Mouse (Mus musculus) layer of hippocampus, postnatal 36 days (tissue): ENCODE measurements around the gene Drg1. TPM values are rescaled to one million over a fixed set of nuclear protein-coding genes. Genes with fewer than 3 reads are reported as not detected.
A peak's percentile ranks its signal among the peaks of the same experiment; 100 is the strongest.

ENCODE experiments used
- DNase-seq, 2 experiments: peaks; one replicate each; pipeline ENCODE4 v3.0.0; 2022
- total RNA-seq, 2 experiments: library from RNA; stranded (reverse); gene quantifications; 2 replicates each; pipeline ENCODE4 v1.2.3; 2021

Drg1 gene
- total RNA-seq, 2 experiments from 2014 or later = 96.5 to 101 TPM

DNA sequence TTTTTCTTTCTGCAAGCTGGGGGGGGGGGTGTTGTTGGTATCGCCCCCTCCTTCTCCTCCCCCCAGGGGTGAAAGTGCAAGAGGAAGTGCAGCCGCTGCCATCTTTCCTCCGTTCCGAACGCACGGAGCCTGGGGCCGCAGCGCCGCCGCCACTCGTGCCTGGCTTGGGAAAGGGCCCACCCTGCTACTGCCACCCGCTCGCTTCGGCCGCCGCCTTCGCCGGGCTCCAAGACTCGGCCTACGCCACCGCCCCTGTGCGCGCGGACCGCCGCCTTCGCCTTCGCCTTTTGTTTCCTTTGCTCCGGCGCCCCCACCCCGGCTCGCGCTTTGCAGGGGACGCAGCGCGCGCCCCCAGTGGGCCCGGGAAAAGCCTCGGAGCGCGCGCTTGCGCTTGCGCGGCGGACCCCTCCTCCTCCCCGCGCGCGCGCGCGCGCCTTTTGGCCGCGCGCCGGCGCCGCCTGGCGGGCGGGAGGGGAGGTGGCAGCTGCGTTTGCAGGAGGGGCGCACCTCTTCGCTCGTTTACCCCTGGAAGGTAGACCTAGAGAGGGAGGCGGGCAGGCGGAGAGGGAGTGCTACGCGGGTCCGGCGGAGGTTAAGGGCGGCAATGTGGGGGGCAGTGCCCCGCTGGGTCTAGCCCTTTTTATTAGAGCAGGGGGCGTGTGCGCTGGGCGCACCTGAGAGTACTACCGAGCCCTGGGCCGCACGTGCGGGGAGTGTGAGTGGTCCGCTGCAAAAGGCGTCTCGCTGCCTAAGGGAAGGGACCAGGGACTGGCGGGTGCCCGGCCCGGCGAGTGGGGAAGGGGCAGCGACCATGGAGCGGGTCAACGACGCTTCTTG lies 23.8 kb upstream of the Drg1 start:
- peak; percentile 88 to 90 for DNase-seq

DNA sequence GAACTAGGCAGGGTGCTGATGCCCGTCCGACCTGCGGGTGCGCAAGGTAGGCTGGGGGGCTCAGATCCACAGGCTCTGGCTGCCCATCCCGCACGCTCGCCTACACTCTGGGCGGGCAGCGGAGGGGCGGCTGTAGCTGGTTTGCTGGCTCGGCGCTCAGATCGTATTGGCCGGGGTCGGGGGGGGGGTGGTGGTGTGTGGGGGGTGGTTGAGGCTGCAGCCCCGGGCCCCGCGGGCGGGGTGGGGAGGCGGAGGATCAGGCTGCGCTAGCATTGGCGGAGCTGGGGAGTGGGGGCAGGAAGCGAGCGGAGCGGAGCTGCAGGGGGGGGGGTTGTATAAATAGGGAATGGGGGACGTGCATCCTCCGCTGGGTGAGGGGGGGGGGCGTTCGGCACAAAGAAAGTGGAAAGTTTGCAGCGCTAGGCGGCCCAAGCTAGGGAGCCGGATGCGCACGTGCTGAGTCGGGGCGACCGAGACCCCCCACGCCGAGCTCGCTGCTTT lies 23.1 kb upstream of the Drg1 start:
- DNase-seq = peak in 1 of 2 experiments; percentile 69

DNA sequence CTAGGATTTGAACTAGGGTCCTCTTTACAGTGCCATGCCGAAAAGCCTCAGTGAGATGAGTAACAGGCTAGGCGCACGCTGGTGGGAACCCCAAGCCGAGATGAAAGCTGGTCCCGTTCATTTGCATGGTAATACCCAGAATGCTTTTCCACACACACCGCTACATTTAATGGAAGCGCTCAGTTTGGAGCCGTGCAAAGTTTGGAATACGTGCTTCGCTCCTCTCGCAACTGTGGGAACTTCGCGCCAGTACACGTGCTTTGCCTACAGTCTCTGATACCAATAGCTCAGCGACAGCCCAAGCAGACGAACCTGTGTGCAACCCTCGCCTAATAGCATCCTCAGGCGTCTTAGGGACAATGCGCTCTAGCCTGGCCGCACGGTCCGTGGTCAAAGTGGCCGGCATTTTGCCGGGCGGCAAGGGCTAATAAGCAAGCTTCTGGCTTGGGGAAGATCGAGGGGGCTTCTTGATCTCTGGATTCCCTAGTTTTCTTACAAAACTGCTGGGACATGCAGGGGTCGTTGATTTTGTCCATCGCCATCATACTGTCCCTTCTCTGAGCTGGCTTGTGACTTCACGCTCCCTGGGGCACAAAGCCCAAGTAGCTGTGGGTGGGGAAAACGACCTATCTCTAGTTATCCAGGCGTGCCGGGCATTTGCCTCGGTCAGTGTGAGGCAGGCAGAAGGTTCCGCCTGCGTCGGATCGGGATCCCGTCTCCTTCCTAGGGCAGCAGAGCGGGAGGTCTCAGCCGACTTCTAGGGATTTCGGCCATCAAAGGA lies 22.5 kb upstream of the Drg1 start, which contains the start of gene Patz1:
Gene Patz1, plus strand, starts transcription at position 354 of the 781 bp plus-strand sequence.
- no peak for DNase-seq

DNA sequence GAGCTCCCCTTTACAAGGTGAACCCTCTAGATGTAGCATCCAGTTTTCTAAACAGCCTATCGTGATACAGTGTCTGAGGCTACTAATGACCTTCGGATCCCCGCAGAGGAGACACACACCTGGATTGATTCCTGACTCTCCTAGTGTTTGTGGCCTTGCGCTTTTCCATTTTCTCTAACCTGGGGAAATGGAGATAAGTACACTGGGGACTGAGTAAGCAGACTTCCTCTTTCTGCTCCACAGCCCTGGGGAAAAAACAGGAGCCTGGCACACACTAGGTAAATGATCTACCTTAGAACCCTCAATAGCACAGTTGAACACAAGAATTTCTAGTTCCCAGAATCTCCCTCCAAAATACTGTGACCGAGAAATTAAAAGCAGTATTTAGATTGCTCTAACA lies 21.7 kb upstream of the Drg1 start:
- no peak for DNase-seq

DNA sequence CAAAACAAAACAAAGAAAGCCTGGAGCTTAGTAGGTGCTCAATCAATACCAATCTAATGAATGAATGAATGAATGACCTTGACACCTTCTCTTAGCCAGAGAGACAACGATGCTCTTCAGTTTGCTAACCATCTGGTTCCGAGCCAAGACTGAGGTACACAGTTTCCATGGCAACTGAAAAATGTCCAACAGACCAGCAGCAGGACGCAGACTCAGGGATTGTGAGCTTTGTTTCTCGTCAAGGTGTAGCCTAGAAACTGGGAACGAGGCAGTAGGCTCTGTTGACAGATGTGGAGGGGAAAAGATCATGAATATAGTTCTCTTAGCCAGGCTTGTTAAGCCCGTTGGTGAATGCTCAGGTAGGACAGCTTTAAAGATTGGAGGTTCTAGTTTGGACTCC lies 20.9 kb upstream of the Drg1 start:
- DNase-seq = no peak

DNA sequence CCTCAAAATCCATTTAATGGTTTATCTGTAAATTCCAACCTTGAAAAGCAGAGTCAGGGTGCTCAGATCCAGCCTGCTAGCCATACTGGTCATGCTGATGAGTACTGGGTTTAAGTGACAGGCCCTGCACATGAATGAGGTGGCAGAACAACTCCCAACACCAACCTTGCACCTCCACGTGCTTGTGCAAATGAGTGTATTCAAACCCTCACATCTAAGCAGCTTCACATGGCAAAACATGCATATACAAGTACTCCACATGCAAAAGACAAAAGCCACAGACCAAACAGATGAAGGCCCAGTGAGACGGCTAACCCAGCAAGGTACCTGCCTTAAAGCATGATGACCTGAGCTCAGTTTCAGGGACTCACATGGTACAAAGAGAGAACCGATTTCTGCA lies 19.7 kb upstream of the Drg1 start:
- no peak for DNase-seq

DNA sequence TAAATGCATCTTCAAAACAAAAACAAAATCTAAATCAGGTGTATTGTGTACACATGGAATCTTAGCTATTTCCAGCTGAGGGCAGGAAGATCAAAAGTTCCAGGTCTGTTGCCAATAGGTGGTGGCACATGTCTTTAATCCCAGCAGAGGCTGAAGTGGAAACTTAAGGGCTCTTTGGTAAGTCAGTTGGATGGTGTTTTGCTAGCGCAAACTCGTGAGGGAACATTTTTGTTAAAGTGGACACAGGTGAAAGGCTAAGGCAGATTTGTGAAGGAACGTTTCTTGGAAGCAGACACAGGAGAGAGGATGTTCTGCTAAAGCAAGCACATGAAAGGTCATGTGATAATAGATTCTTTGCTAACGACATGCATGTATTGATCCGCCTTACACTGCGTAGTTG lies 17.4 kb upstream of the Drg1 start:
- no peak for DNase-seq

DNA sequence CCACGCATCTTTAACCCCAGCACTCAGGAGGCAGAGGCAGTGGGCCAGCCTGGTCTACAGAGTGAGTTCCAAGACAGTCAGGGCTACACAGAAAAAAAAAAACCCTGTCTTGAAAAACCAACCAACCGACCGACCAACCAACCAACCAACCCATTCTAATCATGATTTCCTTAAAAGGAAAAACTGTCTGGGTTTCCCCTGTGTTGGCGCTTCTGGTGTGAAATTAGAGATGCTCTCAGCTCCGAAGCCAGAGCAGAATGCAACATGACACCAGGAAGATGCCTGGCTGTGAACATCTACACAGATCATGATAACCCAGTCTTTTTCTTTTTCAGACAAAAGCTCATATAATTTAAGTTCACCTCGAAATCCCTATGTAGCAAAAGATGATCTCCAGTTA lies 16.7 kb upstream of the Drg1 start:
- no peak for DNase-seq

DNA sequence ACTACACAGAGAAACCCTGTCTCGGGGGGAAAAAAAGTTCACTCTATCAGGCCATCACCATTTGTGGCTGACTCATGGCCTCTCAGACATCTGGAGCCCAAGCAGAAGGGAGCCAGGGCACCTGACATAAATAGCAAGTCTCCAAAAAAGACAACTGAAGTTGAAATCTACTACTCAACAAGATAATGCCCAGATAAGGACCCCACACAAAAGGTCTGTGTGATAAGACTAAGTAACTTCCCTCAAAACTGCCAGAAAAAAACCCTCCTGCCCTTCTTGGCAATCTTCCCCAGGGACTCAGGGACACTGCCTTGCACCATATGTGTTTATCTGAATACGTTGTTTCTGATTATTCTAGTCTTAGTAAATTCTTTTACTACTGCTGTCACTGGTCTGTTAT lies 13.5 kb upstream of the Drg1 start:
- DNase-seq = no peak

DNA sequence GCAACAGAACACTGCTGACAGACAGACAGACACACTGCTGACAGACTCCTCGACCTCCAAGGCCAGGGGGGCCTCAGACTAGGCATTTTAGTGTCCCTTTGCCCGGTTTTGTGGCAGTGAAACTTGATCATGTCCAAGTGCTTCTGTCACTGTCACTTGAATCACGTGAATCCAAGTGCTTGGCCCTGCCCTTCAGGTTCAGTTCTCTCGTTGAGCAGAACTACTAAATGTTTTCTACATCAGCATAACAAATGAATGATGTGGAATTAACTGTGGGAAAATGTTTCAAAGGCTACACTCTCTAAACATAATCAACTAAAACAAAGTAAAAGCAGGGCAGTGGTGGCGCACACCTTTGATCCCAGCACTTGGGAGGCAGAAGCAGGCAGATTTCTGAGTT lies 12.1 kb upstream of the Drg1 start:
- DNase-seq = no peak

DNA sequence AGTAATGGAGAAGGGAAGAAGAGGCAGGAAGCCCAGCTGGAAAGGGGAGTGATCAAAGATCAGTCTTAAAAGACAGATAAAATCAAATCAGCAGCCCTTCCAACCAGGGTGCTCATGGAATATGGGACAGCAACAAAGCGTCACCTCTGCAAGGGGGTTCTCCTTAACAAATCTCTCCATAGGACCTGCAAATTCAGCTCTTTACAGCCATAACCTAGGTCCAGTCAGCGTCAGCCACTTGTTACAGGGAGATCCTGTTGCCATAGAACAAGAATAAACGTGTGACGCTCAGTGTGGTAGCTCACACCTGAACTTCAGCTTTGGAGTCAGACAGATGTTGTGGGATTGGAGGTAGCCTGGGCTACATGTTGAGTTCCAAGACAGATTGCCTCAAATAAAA lies 3.0 kb upstream of the Drg1 start:
- DNase-seq = no peak

DNA sequence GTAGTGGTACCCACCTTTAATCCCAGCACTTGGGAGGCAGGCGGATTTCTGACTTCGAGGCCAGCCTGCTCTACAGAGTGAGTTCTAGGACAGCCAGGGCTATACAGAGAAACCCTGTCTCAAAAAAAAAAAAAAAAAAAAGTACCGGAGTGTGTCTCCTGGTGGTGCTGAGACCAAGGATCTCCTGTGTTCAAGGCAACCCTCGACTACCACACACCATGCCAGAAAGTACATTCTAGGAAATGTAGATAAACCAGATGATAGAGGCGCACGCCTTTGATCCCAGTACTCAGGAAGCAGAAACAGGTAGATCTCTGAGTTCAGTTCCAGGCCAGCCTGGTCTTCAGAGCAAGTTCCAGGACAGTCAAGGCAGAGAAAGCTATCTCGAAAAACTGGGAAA lies 918 bp upstream of the Drg1 start:
- DNase-seq = no peak

DNA sequence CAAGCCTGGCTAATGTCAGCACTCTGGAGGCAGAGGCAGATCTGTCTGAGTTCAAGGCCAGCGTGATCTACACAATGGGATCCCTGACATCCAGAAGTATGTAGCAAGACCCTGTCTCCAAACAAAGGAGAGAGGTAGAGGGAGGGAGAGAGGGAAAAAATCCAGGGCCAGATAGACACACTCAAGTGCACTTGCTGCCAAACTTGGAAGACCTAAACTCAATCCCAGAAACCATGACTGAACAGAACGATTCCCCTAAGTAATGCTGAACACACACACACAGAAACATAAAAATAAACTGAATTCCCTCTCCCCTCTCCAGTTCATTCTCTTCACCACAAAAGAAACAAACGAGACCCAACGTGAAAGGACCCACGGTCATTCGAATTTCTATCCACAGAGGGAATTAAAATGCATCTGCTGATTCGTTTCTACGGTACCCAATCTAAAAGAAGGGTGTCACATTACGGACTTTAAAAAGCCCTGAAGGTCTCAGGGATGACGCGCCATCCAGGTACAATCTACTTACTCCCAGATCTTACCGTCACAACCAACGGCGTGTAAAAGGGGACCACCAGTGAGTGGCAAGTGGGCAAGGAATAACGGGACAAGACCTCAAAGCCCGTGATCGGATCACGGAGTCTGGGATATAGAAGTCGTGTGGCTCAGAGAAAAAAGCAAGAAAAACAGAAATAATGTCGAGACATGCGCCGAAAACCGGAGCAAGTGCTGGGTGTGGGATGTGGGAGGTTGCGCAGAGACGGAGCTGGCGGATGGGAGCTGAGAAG lies 730 bp downstream of the Drg1 start:
- no peak for DNase-seq

DNA sequence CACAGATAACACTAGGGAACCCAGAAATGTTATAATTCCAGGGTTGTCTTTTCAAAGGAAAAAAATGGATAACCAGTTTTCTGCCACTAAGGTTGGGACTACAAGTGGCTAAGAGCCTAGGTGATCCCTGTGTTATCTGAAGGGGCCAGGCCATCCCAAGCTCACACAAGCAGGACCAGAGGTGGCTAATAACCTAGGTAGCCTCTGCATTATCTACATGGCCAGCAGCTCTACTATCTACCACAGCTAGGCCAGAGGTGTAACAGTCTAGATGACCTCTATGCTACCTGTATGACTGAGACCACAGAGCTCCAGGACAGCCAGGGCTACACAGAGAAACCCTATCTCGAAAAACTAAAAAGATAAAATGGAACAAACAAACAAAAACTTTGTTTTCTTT lies 6.7 kb downstream of the Drg1 start:
- no peak for DNase-seq

DNA sequence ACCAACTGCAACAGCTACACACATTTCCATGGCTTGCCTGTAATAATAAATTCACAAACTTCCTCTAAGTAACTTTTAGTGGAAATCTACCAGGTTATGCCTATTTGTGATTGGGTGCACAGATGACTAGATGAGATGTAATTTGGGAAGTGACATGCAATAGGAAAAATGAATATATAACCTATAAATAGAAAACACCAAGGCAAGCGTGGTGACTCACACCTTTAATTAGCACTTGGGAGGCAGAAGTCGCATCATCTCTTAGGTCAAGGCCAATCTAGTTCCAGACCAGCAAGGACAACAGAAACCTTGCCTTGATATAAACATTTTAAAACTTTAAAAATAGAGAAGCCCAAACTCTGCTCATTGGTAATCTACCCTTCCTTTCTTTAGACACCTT lies 18.8 kb downstream of the Drg1 start:
- DNase-seq = no peak

DNA sequence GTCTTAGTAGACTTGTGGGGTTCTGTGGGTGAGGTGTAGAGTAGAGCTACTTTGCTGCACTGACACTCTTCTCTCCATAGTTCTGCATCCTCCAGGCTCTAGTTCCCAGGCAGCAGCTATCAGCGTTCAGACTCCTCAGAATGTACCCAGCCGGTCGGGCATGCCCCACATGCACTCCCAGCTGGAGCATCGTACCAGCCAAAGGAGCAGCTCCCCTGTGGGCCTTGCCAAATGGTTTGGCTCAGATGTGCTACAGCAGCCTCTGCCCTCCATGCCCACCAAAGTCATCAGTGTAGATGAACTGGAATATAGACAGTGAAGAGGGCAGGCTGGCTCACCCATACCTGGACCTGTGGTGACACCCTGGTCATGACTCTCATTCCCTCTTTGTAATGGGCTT lies 22.4 kb downstream of the Drg1 start:
- DNase-seq = peak; percentile 27 to 39

DNA sequence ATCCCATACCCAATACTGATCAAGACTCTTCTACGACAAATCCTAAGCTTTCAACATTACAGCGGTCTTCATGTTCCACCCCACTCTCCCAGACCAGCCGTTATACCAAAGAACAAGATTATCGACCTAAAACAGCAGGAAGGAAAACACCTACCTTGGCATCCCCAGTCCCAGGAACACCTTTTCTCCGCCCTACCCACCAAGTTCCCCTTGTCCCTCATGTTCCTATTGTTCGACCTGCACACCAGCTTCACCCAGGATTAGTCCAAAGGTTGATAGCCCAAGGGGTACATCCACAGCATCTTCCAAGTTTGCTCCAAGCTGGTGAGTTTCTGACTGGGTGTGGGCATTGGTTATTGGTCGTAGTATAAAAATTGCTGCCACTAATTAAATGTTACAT lies 23.8 kb downstream of the Drg1 start:
- no peak for DNase-seq

DNA sequence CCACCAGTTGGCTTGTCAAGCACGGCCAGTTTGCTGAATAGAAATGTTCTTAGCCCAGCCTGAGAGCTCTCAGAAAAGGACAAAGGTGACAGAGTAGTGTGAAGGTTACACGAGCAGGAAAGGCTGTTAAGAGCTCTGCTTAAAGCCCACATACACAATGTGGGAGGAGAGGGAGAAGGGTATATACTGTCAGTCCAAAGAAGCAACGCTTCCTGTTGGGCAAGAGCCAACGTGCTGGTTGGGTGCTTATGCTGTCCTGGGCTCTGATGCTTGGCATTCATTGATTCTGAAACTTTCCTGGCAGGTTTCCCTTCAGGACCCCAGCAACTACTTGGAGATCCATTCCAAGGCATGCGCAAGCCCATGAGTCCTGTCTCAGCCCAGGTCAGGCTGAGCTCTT lies 30.9 kb downstream of the Drg1 start:
- no peak for DNase-seq

DNA sequence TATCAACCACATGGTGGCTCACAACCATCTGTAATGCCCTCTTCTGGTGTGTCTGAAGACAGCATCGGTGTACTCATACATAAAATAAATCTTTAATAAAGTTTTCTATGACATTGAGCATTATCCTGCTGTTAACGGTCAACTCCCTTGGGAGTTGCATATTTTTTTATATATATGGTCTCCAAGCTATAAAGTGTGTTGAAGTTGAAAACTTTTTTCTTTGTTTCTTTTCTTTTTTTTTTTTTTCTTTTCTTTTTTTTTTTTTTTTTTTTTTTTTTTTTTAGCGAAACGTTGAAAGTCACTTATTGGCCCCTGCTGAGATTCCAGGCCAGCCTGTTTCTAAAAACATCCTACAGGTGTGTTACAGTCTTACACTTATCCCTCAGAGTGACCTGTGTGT lies 32.5 kb downstream of the Drg1 start:
- DNase-seq = no peak

DNA sequence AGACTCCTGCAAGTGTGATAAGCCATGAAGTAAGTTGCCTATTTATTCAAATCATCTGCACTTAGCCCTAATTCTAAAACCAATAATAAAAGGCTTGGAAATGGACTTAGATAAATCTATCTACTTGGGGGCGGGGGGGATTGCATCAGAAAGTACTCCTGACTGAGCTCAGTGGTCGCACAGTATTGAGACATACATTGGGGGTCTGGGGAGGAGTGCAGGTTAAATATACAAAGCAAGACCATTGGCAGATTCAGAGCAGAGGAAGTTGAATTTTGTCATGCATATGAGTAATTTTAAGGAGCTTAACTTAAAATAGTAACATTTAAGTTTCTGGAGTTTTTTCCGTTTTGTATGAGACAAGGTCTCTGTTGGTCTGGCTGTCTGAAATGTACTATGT lies 34.0 kb downstream of the Drg1 start:
- DNase-seq = no peak

DNA sequence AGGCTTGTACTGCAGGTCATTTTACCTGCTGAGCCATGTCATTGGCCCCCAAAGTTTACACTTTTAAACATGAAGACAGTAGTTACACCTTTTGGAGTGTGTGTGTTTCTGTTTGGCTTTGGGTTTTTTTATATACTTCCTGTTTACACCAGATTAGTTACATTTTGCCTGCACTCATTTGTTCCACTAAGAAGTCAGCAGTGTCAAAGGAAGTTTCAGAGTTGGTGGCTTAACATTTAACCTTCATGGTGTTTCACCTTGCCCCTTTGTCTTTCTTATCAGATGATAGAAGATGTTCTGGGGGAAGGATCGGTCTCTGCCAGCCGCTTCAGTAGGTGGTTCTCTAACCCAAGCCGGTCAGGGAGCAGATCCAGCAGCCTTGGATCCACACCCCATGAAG lies 39.1 kb downstream of the Drg1 start:
- no peak for DNase-seq

DNA sequence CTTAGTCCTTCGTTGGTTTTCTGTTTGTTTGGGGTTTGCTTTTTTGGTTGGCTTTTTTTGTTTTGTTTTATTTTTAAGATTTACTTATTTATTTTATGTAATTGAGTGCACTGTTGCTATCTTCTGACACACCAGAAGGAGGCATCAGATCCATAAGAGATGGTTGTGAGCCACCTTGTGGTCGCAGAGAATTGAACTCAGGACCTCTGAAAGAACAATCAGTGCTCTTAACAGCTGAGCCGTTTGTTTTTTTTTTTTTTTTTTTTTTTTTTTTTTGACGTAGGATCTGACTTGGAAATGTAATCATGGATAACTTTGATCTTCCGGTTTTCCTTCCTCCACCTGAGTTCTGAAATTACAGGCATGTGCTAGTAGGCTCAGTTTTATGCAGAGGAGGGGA lies 43.1 kb downstream of the Drg1 start:
- no peak for DNase-seq

DNA sequence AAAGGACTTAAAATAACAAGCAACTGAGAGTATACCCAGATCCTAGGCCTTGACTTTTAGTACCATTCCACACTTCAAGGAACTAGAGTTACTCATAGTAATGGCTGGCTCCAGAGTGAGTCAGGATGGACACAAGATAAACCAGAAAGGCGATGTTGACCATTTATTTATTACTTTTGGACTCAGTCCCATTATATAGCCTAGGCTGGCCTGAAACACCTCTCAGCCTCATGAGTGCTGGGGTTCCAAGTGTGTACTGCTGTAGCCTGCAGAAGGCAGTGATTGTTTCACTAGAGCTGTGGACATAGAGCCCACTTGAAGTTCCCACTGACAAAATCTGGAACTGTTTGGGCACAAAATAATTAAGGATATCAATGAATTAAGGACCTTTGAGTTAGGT lies 53.7 kb downstream of the Drg1 start:
- DNase-seq = no peak
